Mouse (Mus musculus) activated CD4-positive, CD25-positive, alpha-beta regulatory T cell, adult 4 months (primary cell): ENCODE measurements around the gene Gm20824. TPM values are rescaled to one million over a fixed set of nuclear protein-coding genes. Genes with fewer than 3 reads are reported as not detected.
"Not testable (repeated sequence)": the region's sequence is repeated elsewhere in the genome, so short reads cannot be mapped to it uniquely, and the experiment has no call there.

Experiments
- ATAC-seq: one replicate; pipeline ENCODE4 v1.8.0; 2017
- polyA plus RNA-seq, 2 experiments: library from polyadenylated mRNA; unstranded; fragments of 100-300 nt; shearing (Covaris generic); gene quantifications; one replicate each; pipeline ENCODE4 v1.2.1; 2017

Gm20824 gene
- not detected for polyA plus RNA-seq

GRCm38 (mm10) chrY:8257607-8258006 is at the start of gene Gm20824:
Gene Gm20824, plus strand, starts transcription at chrY:8257907.
- not testable (repeated sequence) for ATAC-seq

Other genes starting within 250 kb of the Gm20824 start
- gene Gm20825, start 186.4 kb upstream of the Gm20824 start, polyA plus RNA-seq: not detected